Mouse (Mus musculus) hindbrain, embryonic 16.5 days (tissue): Measurements from ENCODE around the gene Peg3. TPM values are rescaled to one million over a fixed set of nuclear protein-coding genes. Genes with fewer than 3 reads are reported as not detected.
A peak's percentile ranks its signal among the peaks of the same experiment; 100 is the strongest.

Source experiments
- ATAC-seq: fragments of 200-750 bp; cut with Nextera tagmentation; 2 replicates; pipeline ENCODE4 v1.8.0; 2017; ENCODE audit warnings: moderate TSS enrichment, moderate library complexity
- H3K27ac ChIP-seq: fragments of 300-500 bp; sonication (generic); 2 replicates; pipeline ENCODE4 v1.5.1; 2014; ENCODE audit warnings: low read depth, mild to moderate bottlenecking, control low read depth, low read length, moderate library complexity
- H3K27me3 ChIP-seq: fragments of 300-500 bp; sonication (generic); replicated peaks from 2 replicates; pipeline ENCODE4 v1.6.1; 2014; ENCODE audit warnings: low read length; ENCODE audit not compliant: control insufficient read depth, insufficient read depth
- H3K36me3 ChIP-seq: fragments of 300-500 bp; sonication (generic); 2 replicates; pipeline ENCODE4 v1.6.1; 2014; ENCODE audit warnings: mild to moderate bottlenecking, low read length, moderate library complexity, mixed read lengths; ENCODE audit not compliant: control insufficient read depth, insufficient read depth
- H3K4me1 ChIP-seq: fragments of 300-500 bp; sonication (generic); 2 replicates; pipeline ENCODE4 v1.6.1; 2014; ENCODE audit warnings: low read depth, low read length; ENCODE audit not compliant: control insufficient read depth, insufficient read depth
- H3K4me2 ChIP-seq: fragments of 300-500 bp; sonication (generic); 2 replicates; pipeline ENCODE4 v1.6.1; 2014; ENCODE audit warnings: mild to moderate bottlenecking, low read length, control low read depth, moderate library complexity
- H3K4me3 ChIP-seq: fragments of 300-500 bp; sonication (generic); 2 replicates; pipeline ENCODE4 v1.5.1; 2014; ENCODE audit warnings: mild to moderate bottlenecking, low read length, control low read depth, moderate library complexity
- H3K9ac ChIP-seq: fragments of 300-500 bp; sonication (generic); 2 replicates; pipeline ENCODE4 v1.6.1; 2014; ENCODE audit warnings: low read depth, mild to moderate bottlenecking, control low read depth, low read length, moderate library complexity
- H3K9me3 ChIP-seq: fragments of 300-500 bp; sonication (generic); 2 replicates; pipeline ENCODE4 v1.6.1; 2014; ENCODE audit warnings: mild to moderate bottlenecking, low read length, moderate library complexity; ENCODE audit not compliant: control insufficient read depth
- WGBS: fragments of 180-500 bp; shearing (Covaris S2); extraction: QIAGEN DNeasy Blood & Tissue Kit; methylation state at CpG from one replicate; pipeline ENCODE4 v1.1.7; 2014; 5-methylcytosine and 5-hydroxymethylcytosine counted together
- polyA plus RNA-seq: library from polyadenylated mRNA; unstranded; fragments of >200 nt; fragmentation: Nextera tagmentation; extraction: Ambion mirVana; gene quantifications from 2 replicates; pipeline ENCODE4 v1.2.1, GENCODE M21; 2015

Gene Peg3
- polyA plus RNA-seq, 1 experiment from 2014 or later = 97.5 TPM

DNA sequence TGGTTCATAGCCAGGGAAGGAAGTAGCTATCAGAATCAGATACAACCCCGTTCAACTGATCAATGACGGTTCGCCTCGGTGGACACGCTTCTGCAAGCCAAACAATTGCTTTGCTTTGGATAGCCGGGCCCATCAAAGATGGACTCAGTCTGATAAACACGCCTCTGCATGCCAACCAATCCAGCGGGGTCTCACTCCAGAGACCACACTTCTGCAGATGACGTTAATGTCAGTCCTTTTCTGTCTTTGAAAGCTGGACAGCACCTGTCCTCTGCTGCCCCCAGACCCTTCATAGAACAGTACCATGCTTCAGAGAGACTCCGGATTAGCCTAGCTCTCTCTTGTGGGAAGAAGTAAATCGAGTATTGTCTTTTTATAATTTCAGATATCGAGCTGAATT lies 29.5 kb upstream of the Peg3 start:
- no peaks in the 10 kb centered on the region for H3K9me3 ChIP-seq
- H3K27me3 ChIP-seq = no peaks in the 10 kb centered on the region
- no peaks in the 10 kb centered on the region for H3K36me3 ChIP-seq
- no peak overlapping the region for H3K4me2 ChIP-seq
- H3K4me3 ChIP-seq = no peak overlapping the region
- H3K27ac ChIP-seq = no peak overlapping the region
- WGBS = 62% methylated on average over 12 of the region's 12 CpGs
- H3K9ac ChIP-seq = no peak overlapping the region
- no peaks in the 10 kb centered on the region for H3K4me1 ChIP-seq
- 0 out of 2 replicates have a peak, but pooled peaks have one; percentile 37 for ATAC-seq

DNA sequence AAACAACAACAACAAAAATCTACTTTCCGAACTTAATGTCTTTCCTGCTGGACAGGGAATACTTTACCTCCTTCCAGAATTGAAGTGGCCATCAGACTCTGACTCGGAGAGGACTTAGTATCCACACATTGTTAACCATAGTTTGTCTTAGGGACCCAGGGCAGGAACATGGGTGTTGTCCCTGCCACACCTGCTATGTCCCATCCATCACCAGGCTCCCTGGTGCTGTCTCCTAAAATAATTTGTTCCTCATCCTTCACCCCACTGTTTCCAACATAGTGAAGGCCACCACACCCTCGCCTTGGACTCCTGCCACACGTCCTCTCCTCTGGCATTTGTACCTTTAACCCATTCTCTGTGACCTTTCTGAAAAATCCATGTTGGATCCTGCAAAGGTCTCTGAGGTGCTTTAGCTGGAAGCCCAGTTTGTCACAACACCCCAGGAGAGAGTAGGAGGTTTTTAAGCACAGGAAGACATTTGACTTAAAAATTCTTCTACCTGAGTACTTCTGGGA lies 26.6 kb upstream of the Peg3 start:
- Histone ChIP-seq H3K9me3 (no peaks in the 10 kb centered on the region), H3K27ac (no peak overlapping the region), H3K4me3 (no peak overlapping the region), H3K27me3 (no peaks in the 10 kb centered on the region), H3K9ac (no peak overlapping the region), H3K4me1 (peaks cover 2% of the 10 kb centered on the region; the same call in 1 of the 2 replicates), H3K36me3 (no peaks in the 10 kb centered on the region), H3K4me2 (no peak overlapping the region)
- no peak for ATAC-seq
- 83% methylated on average over 4 of the region's 4 CpGs for WGBS

- ATAC-seq = peak; percentile 88
- 17% methylated on average over 4 of the region's 4 CpGs for WGBS
- Histone ChIP-seq H3K27me3 (no peaks in the 10 kb centered on the region), H3K9ac (no peak overlapping the region), H3K4me2 (no peak overlapping the region), H3K9me3 (no peaks in the 10 kb centered on the region), H3K4me3 (no peak overlapping the region), H3K4me1 (peaks cover 2% of the 10 kb centered on the region; the same call in 1 of the 2 replicates), H3K27ac (peak overlapping the region; percentile 34; the same call in 1 of the 2 replicates), H3K36me3 (no peaks in the 10 kb centered on the region)
Observed at GRCm38 (mm10) chr7:6753440-6753839, 23.2 kb upstream of the Peg3 start.

DNA sequence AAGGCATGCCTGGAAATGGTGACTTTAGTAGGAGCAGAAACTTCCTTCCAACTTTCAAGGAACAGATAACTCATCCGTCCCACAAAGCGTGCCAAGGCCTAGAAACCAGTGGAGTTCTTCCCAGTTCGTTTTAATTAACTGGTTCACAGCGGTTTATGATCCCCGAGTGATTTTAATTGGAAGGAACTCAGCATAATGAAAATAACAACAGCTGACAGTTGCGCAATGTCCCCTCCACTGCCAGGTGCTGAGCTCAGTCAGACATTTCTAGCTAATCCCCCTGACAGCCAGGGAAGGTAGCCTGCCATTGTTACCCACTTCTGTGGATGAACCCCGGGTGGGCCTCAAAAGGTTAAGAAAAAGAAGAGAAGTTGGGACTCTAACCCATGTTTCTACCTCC lies 19.0 kb upstream of the Peg3 start:
- 44% methylated on average over 7 of the region's 7 CpGs for WGBS

DNA sequence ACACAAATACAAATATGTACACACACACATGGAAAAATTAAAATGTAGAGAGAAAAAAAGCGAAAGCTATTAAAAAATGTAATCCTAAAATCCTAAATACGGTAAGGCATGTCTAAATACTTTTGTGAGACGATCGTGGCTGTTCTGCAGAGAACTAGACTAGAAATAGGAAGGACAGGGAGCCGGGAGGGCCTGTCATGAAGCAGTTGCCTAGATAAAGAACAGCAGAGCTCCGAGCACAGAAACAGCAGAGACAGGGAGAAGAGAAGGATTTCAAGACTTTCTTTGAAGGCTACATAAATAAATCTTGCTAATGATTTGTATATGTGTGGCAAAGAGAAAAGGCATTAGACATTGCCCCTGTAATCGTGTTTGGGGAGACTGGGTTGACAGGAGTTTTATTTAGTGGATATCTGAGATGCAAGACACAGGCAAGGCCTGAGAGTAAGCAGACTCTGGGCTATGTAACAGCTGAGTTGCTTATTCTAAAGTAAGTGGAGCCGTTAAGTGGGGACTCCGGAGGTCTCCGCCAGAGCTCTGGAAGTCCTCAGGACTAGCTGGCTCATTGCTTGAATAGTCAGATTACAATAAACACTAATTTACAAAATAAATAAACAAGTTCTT lies 14.2 kb upstream of the Peg3 start:
- no peak overlapping the region for H3K4me2 ChIP-seq
- H3K9ac ChIP-seq = no peak overlapping the region
- no peaks in the 10 kb centered on the region for H3K9me3 ChIP-seq
- no peak overlapping the region for H3K27ac ChIP-seq
- no peaks in the 10 kb centered on the region for H3K4me1 ChIP-seq
- no peaks in the 10 kb centered on the region for H3K36me3 ChIP-seq
- 79% methylated on average over 10 of the region's 10 CpGs for WGBS
- no peaks in the 10 kb centered on the region for H3K27me3 ChIP-seq
- no peak overlapping the region for H3K4me3 ChIP-seq
- ATAC-seq = no peak

More for the DNA sequence above, 19.0 kb upstream of the Peg3 start:
- H3K27me3 ChIP-seq = no peaks in the 10 kb centered on the region
- H3K36me3 ChIP-seq = no peaks in the 10 kb centered on the region
- peaks cover 2% of the 10 kb centered on the region; the same call in 1 of the 2 replicates for H3K4me1 ChIP-seq
- H3K4me2 ChIP-seq = no peak overlapping the region
- H3K27ac ChIP-seq = 0 out of 2 replicates have a peak overlapping the region, but pooled peaks have one; percentile 34
- no peak overlapping the region for H3K9ac ChIP-seq
- no peaks in the 10 kb centered on the region for H3K9me3 ChIP-seq
- 0 out of 2 replicates have a peak, but pooled peaks have one; percentile 12 for ATAC-seq
- no peak overlapping the region for H3K4me3 ChIP-seq

DNA sequence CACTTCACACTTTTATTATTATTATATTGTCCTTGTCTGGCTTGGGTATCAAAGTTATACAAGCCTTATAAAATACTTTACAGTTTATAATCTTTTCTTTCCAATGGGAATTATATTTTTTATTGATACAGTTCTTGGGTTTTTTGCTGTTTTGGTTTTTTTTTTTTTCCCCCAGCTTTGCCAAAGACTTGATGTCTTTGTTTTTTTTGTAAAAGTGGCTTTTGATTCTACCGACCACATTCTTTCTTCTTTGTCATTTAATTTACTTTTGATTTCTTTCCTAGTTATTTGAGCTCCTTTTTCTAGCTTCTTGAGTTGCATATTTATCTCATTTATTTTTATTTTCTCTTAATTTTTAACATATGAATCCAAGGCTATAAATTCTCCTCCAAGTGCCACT lies 5.8 kb upstream of the Peg3 start:
- H3K4me3 ChIP-seq = no peak overlapping the region
- no peaks in the 10 kb centered on the region for H3K36me3 ChIP-seq
- H3K27me3 ChIP-seq = no peaks in the 10 kb centered on the region
- H3K9ac ChIP-seq = no peak overlapping the region
- 80% methylated on average over 1 of the region's 1 CpGs for WGBS
- H3K4me1 ChIP-seq = no peaks in the 10 kb centered on the region
- H3K4me2 ChIP-seq = peak overlapping the region; percentile 7; the same call in 1 of the 2 replicates
- no peak for ATAC-seq
- H3K27ac ChIP-seq = no peak overlapping the region
- H3K9me3 ChIP-seq = no peaks in the 10 kb centered on the region

- peak overlapping the region; percentile 53 for H3K9ac ChIP-seq
- 58% methylated on average over 4 of the region's 4 CpGs for WGBS
- no peak overlapping the region for H3K27ac ChIP-seq
- no peaks in the 10 kb centered on the region for H3K36me3 ChIP-seq
- peak overlapping the region; percentile 64 for H3K4me3 ChIP-seq
- no peak for ATAC-seq
- H3K4me2 ChIP-seq = peak overlapping the region; percentile 51
- H3K9me3 ChIP-seq = peaks cover 27% of the 10 kb centered on the region
- H3K4me1 ChIP-seq = no peaks in the 10 kb centered on the region
- H3K27me3 ChIP-seq = no peaks in the 10 kb centered on the region
Observed at GRCm38 (mm10) chr7:6731930-6732329, 1.7 kb upstream of the Peg3 start.

GRCm38 (mm10) chr7:6731373-6731772 lies 1.1 kb upstream of the Peg3 start:
- Histone ChIP-seq H3K27ac (no peak overlapping the region), H3K9ac (peak overlapping the region; percentile 53; the same call in 1 of the 2 replicates), H3K27me3 (no peaks in the 10 kb centered on the region), H3K9me3 (peaks cover 27% of the 10 kb centered on the region), H3K36me3 (no peaks in the 10 kb centered on the region), H3K4me2 (peak overlapping the region; percentile 51), H3K4me3 (peak overlapping the region; percentile 64), H3K4me1 (no peaks in the 10 kb centered on the region)
- WGBS = 44% methylated on average over 3 of the region's 3 CpGs
- ATAC-seq = no peak

DNA sequence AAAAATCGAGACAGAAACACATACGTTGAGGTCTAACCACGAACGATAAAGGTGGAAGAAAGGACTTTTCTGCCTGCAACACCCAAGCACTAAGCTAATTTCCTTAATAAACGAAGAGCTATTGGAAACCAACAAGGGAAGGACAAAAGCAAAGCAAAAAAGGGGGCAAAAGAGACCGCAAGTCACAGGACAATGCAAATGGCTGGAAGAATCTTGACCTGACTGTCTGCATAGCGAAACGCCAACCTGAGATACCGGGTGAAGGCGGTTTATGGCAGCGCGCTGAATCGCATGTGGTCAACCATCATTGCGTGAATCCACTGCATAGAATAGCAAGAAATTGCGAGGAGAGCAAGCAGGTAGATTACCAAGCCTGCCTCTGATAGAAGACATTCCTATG lies 570 bp upstream of the Peg3 start:
- peak overlapping the region; percentile 64 for H3K4me3 ChIP-seq
- no peaks in the 10 kb centered on the region for H3K36me3 ChIP-seq
- no peaks in the 10 kb centered on the region for H3K4me1 ChIP-seq
- H3K27me3 ChIP-seq = no peaks in the 10 kb centered on the region
- peak overlapping the region; percentile 51 for H3K4me2 ChIP-seq
- 57% methylated on average over 15 of the region's 15 CpGs for WGBS
- H3K27ac ChIP-seq = peak overlapping the region; percentile 31
- peak overlapping the region; percentile 42 for H3K9ac ChIP-seq
- ATAC-seq = no peak
- H3K9me3 ChIP-seq = peaks cover 27% of the 10 kb centered on the region
